Comparison of ENCODE assay signal across 8 mouse cellular contexts in genomic region chr15:82128398-82128797, GRCm38 (mm10). TPM values are rescaled to one million over a fixed set of nuclear protein-coding genes. Genes with fewer than 3 reads are reported as not detected.
DNase-seq lines count a peak whose midpoint lies in the region; ATAC-seq lines count a peak whose summit lies in the region.

No protein-coding gene starts in this region.

- peak overlapping the region; percentile 58 for H3K9ac ChIP-seq in lung, embryonic 15.5 days
- H3K9ac ChIP-seq in hindbrain, embryonic 14.5 days: peak overlapping the region; percentile 76
- H3K9ac ChIP-seq in midbrain, embryonic 15.5 days: peak overlapping the region; percentile 71

- peaks cover 16% of the 10 kb centered on the region; the same call in 1 of the 2 replicates for H3K4me1 ChIP-seq in lung, embryonic 15.5 days
- H3K4me1 ChIP-seq in embryonic facial prominence, embryonic 10.5 days: peaks cover 23% of the 10 kb centered on the region
- H3K4me1 ChIP-seq in hindbrain, embryonic 14.5 days (replicated peaks; ENCODE audit: control insufficient read depth, insufficient read depth, low read length): peaks cover 13% of the 10 kb centered on the region
- H3K4me1 ChIP-seq in midbrain, embryonic 15.5 days: peaks cover 16% of the 10 kb centered on the region

- H3K36me3 ChIP-seq in lung, embryonic 15.5 days: no peaks in the 10 kb centered on the region
- H3K36me3 ChIP-seq in embryonic facial prominence, embryonic 10.5 days (replicated peaks): peaks cover 30% of the 10 kb centered on the region
- peaks cover 8% of the 10 kb centered on the region; the same call in 1 of the 2 replicates for H3K36me3 ChIP-seq in hindbrain, embryonic 14.5 days (replicated peaks; ENCODE audit: control insufficient read depth, insufficient read depth)
- H3K36me3 ChIP-seq in midbrain, embryonic 15.5 days (replicated peaks): no peaks in the 10 kb centered on the region

- peak overlapping the region; percentile 93 for H3K4me2 ChIP-seq in lung, embryonic 15.5 days
- H3K4me2 ChIP-seq in hindbrain, embryonic 14.5 days (replicated peaks): peak overlapping the region; percentile 95
- H3K4me2 ChIP-seq in midbrain, embryonic 15.5 days: peak overlapping the region; percentile 75

- no peaks in the 10 kb centered on the region for H3K9me3 ChIP-seq in lung, embryonic 15.5 days
- no peaks in the 10 kb centered on the region for H3K9me3 ChIP-seq in embryonic facial prominence, embryonic 10.5 days
- no peaks in the 10 kb centered on the region for H3K9me3 ChIP-seq in hindbrain, embryonic 14.5 days (ENCODE audit: control insufficient read depth, low read length)
- no peaks in the 10 kb centered on the region for H3K9me3 ChIP-seq in midbrain, embryonic 15.5 days

- peak overlapping the region; percentile 76; the same call in 1 of the 2 replicates for H3K27ac ChIP-seq in lung, embryonic 15.5 days
- H3K27ac ChIP-seq in embryonic facial prominence, embryonic 10.5 days (replicated peaks): peak overlapping the region; percentile 88
- H3K27ac ChIP-seq in hindbrain, embryonic 14.5 days: 0 out of 2 replicates have a peak overlapping the region, but pooled peaks have one; percentile 73
- peak overlapping the region; percentile 74; the same call in 1 of the 2 replicates for H3K27ac ChIP-seq in midbrain, embryonic 15.5 days

- WGBS in lung, embryonic 15.5 days: 2% methylated on average over 5 of the region's 5 CpGs
- WGBS in embryonic facial prominence, embryonic 10.5 days: 2% methylated on average over 5 of the region's 5 CpGs
- WGBS in hindbrain, embryonic 14.5 days: 1% methylated on average over 5 of the region's 5 CpGs
- WGBS in midbrain, embryonic 15.5 days: 4% methylated on average over 5 of the region's 5 CpGs

- ATAC-seq in lung, embryonic 15.5 days (ENCODE audit: borderline replicate concordance, extremely low read depth, low FRiP score, low TSS enrichment): no peak
- no peak for ATAC-seq in hindbrain, embryonic 14.5 days (ENCODE audit: low FRiP score)
- ATAC-seq in midbrain, embryonic 15.5 days (replicated peaks): no peak

- peak overlapping the region; percentile 70 for H3K4me3 ChIP-seq in lung, embryonic 15.5 days
- peak overlapping the region; percentile 82 for H3K4me3 ChIP-seq in embryonic facial prominence, embryonic 10.5 days
- peak overlapping the region; percentile 86 for H3K4me3 ChIP-seq in hindbrain, embryonic 14.5 days (replicated peaks; ENCODE audit: low read length)
- peak overlapping the region; percentile 80 for H3K4me3 ChIP-seq in midbrain, embryonic 15.5 days

- no peak for DNase-seq in lung, adult 18-20 months
- no peak for DNase-seq in embryonic facial prominence, embryonic 10.5 days (ENCODE audit: low spot score)
- DNase-seq in hindbrain, embryonic 14.5 days (ENCODE audit: low spot score): no peak
- no peak for DNase-seq in ovary, postnatal 14 days (ENCODE audit: low spot score)
- DNase-seq in B cell, adult 2 months: no peak
- no peak for DNase-seq in gastrocnemius, postnatal 25 days

- H3K27me3 ChIP-seq in lung, embryonic 15.5 days: 0 out of 2 replicates have a peak, but pooled peaks cover 4% of the 10 kb centered on the region
- peaks cover 13% of the 10 kb centered on the region; the same call in 1 of the 2 replicates for H3K27me3 ChIP-seq in embryonic facial prominence, embryonic 10.5 days (replicated peaks; ENCODE audit: low read depth, poor library complexity, severe bottlenecking)
- H3K27me3 ChIP-seq in hindbrain, embryonic 14.5 days (ENCODE audit: control insufficient read depth, insufficient read depth, low read length): no peaks in the 10 kb centered on the region
- H3K27me3 ChIP-seq in midbrain, embryonic 15.5 days (replicated peaks): no peaks in the 10 kb centered on the region

RNA-seq across cellular contexts. Expression of gene Ccdc134, which starts 0.7 kb away (rescaled TPM):
- 19.4 and 20.9 TPM in 2 replicates for polyA plus RNA-seq in lung, embryonic 15.5 days (2015; fragmentation: Nextera tagmentation; extraction: Ambion mirVana)
- 23.4 and 24.2 TPM in 2 replicates for polyA plus RNA-seq in embryonic facial prominence, embryonic 10.5 days (2016; fragmentation: Nextera tagmentation; extraction: Ambion mirVana)
- 12.9 and 13.8 TPM in 2 replicates for polyA plus RNA-seq in hindbrain, embryonic 14.5 days (2014; fragmentation: Nextera tagmentation; extraction: Ambion mirVana)
- 12.2 and 12.7 TPM in 2 replicates for polyA plus RNA-seq in midbrain, embryonic 15.5 days (2015; fragmentation: Nextera tagmentation; extraction: Ambion mirVana)
- total RNA-seq in gastrocnemius, postnatal 25 days (2021): 10 to 100 TPM in 1 of 2 experiments, 1 to 10 TPM in 1; 8.0 to 16.5 TPM

RNA-seq across cellular contexts. Expression of gene Srebf2, which starts 18.6 kb away (rescaled TPM):
- 126 and 132 TPM in 2 replicates for polyA plus RNA-seq in lung, embryonic 15.5 days (2015; fragmentation: Nextera tagmentation; extraction: Ambion mirVana)
- polyA plus RNA-seq in embryonic facial prominence, embryonic 10.5 days (2016; fragmentation: Nextera tagmentation; extraction: Ambion mirVana): 172 and 192 TPM in 2 replicates
- 153 and 154 TPM in 2 replicates for polyA plus RNA-seq in hindbrain, embryonic 14.5 days (2014; fragmentation: Nextera tagmentation; extraction: Ambion mirVana)
- polyA plus RNA-seq in midbrain, embryonic 15.5 days (2015; fragmentation: Nextera tagmentation; extraction: Ambion mirVana): 220 and 224 TPM in 2 replicates
- total RNA-seq in gastrocnemius, postnatal 25 days (2021): 10 to 100 TPM; 12.1 to 14.1 TPM

RNA-seq across cellular contexts. Expression of gene Mei1, which starts 58.6 kb away (rescaled TPM):
- polyA plus RNA-seq in lung, embryonic 15.5 days (2015; fragmentation: Nextera tagmentation; extraction: Ambion mirVana): 0.04 TPM in 1 of 2 replicates, not detected in the other
- 0.14 TPM in 1 of 2 replicates, not detected in the other for polyA plus RNA-seq in embryonic facial prominence, embryonic 10.5 days (2016; fragmentation: Nextera tagmentation; extraction: Ambion mirVana)
- 0.08 and 0.09 TPM in 2 replicates for polyA plus RNA-seq in hindbrain, embryonic 14.5 days (2014; fragmentation: Nextera tagmentation; extraction: Ambion mirVana)
- polyA plus RNA-seq in midbrain, embryonic 15.5 days (2015; fragmentation: Nextera tagmentation; extraction: Ambion mirVana): 0.10 TPM in 1 of 2 replicates, not detected in the other
- under 1 TPM; 0.08 to 0.24 TPM for total RNA-seq in gastrocnemius, postnatal 25 days (2021)
